Mouse (Mus musculus) heart, adult 2 months (tissue): ENCODE data around the gene Gm42715.

Source experiments
- CTCF ChIP-seq: fragments of 200-600 bp; IDR thresholded peaks from 2 replicates; pipeline ENCODE4 v1.8.1; 2022; ENCODE audit warnings: antibody characterized with exemption, mild to moderate bottlenecking, moderate library complexity
- EP300 ChIP-seq: fragments of 200-500 bp; IDR thresholded peaks from 2 replicates; pipeline ENCODE4 v1.6.1; 2011; ENCODE audit warnings: low read depth, low read length, control low read depth; ENCODE audit not compliant: insufficient read depth
- POLR2A ChIP-seq: fragments of 200-500 bp; IDR thresholded peaks from 2 replicates; pipeline ENCODE4 v1.6.1; 2011; ENCODE audit warnings: mild to moderate bottlenecking, low read depth, low read length, control low read depth; ENCODE audit not compliant: insufficient read depth

- no peak for TF ChIP-seq CTCF
- no peak for TF ChIP-seq POLR2A
- no peak for TF ChIP-seq EP300
Measured at GRCm38 (mm10) chr7:127480321-127480720, 39.1 kb upstream of the Gm42715 start.
